Mouse (Mus musculus) lung, postnatal 0 days (tissue): ENCODE measurements around the gene Sytl3.
"Not testable (repeated sequence)": the region's sequence is repeated elsewhere in the genome, so short reads cannot be mapped to it uniquely, and the experiment has no call there.

Experiments
- CTCF ChIP-seq: IDR thresholded peaks from 2 replicates; pipeline ENCODE4 v1.5.1; 2016; ENCODE audit warnings: antibody characterized with exemption, mild to moderate bottlenecking
- EP300 ChIP-seq: IDR thresholded peaks from 2 replicates; pipeline ENCODE4 v1.6.1; 2016; ENCODE audit warnings: antibody characterized with exemption, mild to moderate bottlenecking, control low read depth

- not testable (repeated sequence) for TF ChIP-seq CTCF, EP300
Measured at GRCm38 (mm10) chr17:6683702-6684101, 24.8 kb downstream of the Sytl3 start.
